Mouse (Mus musculus) spleen, adult 12 weeks (tissue): ENCODE measurements around the gene D630045J12Rik.

Experiments
- DNase-seq: peaks from one replicate; pipeline ENCODE4 v3.0.0; 2022; ENCODE audit warnings: low spot score

D630045J12Rik gene

GRCm38 (mm10) chr6:38131801-38132231 is 122.0 kb downstream of the D630045J12Rik start:
- no peak for DNase-seq

DNA sequence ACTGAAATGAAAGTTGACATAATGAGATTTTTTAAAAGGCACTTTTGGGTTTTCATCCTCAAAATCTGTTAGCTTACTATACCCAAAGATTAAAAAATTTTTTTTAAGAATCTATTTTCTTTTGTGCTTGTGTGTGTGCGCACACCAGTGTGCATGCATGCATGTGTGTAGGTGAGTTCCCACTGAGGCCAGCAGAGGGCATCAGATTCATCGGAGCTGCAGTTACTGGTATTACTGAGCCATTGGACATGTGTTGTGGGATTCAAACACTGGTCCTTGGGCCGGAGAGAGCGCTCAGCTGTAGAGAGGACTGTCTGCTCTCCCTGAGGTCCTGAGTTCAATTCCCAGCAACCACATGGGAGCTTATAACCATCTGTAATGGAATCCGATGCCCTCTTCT is 123.9 kb downstream of the D630045J12Rik start:
- DNase-seq, result no peak

- DNase-seq, result no peak
These were observed 125.7 kb downstream of the D630045J12Rik start for GRCm38 (mm10) chr6:38128115-38128514.

DNA sequence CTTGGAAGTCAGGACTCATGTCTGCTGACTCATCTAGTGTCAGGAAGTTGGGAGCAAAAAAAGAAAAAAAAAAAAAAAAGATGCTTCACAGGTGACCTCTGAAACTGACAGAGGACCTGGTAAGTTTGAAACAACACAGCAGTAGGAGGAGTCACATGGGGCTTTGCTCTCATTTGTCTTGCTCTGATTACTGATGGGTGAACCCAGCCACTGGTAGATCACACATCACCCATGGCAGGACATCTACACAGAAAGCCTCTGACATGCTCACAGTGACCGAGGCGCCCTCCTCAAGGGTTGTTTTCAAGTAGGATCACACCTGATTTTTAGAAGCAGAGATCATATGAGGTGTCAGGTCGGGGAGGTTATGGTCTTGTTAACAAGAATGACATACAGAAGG is 128.3 kb downstream of the D630045J12Rik start:
- no peak for DNase-seq

DNA sequence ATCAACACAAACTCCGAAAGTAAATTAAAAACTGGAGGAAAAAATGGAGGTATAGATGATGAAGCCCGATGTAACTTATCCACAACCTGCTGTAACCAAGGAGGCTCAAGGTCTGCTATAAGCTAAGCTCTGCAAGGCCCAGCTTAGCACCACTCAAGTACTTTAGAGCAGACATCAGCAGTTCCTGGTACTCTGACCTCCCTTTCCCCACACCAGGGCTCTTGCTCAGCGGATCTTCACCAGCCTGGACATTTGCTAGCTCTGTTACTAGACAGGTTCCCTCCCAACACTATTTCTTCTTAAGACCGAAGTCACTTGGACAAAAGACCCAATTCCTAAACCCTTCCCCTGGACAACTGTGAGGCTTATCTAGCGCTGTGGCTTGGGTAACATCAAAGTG is 128.9 kb downstream of the D630045J12Rik start:
- no peak for DNase-seq

- DNase-seq, result no peak
These were observed 129.5 kb downstream of the D630045J12Rik start, which contains the start of gene Atp6v0a4 for GRCm38 (mm10) chr6:38124207-38124835. TSS of gene Atp6v0a4 (minus strand) at chr6:38124586.

DNA sequence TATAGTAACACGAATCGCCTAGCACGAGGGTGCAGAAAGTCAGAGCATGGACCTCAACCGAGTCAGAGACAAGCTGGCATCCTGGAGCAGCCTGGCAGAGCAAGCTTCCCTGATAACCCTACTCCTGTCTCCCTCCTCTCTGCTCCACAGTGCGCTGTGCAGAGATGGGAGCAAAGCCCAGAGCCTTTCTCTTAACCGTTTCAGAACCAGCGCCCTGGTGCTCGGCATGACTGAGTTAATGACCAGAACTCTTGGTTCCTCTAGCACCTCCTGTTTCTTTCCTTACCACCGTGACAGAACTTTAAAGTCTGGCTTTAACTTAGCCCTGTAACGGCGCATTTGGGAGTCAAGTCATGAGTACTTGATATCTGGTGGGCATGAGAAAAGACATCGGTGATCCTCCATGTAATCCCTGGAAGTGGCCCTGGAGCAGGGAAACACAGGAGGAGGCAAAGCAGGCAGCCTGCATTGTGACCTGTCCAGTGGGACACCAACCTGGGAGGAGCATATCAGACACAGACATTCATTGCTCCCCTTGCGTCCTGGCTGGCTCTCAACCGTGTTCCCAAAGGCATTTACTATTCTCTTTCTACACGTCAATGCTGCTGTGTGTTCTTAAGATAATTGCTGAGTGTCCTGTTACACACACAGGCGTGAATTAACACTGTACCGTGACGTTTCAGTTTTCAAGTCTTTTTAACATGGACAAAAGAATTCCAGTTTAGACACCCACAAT is 130.2 kb downstream of the D630045J12Rik start:
- no peak for DNase-seq

- no peak for DNase-seq
These were observed 131.0 kb downstream of the D630045J12Rik start for GRCm38 (mm10) chr6:38122791-38123190.

- DNase-seq, result no peak
These were observed 132.0 kb downstream of the D630045J12Rik start for GRCm38 (mm10) chr6:38121843-38122242.

DNA sequence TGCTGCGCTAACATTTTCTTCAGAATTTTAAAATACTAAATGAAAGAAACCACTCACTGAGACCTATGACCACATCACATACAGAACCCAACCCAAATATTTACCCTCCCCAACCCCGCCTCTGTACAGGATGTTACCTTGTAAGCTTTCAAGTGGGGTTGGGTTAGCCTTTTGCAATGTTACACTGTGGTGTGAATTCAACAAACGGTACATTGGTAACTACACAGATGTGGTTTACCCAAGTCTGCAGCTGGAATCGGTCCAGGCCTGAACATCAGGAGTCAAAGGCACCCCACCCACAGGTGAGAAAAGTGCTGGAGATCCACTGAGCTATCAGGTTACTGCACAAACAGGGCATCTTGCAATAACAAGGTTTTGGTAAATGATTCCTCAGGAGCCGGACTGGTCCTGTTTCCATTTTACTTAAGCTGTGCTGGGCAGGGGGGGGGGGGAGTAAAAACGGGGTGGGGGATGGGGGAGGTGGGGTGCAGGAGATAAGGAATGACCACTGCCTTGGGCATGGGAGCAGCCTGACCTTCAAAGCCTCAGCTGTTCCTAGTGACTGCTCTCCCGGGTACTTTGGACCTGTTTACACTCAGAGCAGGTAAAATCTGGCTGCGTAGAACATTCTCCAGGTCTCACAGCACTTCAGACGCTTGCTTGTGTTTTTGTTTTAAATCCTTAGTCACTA is 133.0 kb downstream of the D630045J12Rik start:
- DNase-seq, result no peak

GRCm38 (mm10) chr6:38118341-38118740 is 135.5 kb downstream of the D630045J12Rik start:
- DNase-seq, result no peak

- no peak for DNase-seq
These were observed 137.6 kb downstream of the D630045J12Rik start for GRCm38 (mm10) chr6:38116107-38116770.

DNA sequence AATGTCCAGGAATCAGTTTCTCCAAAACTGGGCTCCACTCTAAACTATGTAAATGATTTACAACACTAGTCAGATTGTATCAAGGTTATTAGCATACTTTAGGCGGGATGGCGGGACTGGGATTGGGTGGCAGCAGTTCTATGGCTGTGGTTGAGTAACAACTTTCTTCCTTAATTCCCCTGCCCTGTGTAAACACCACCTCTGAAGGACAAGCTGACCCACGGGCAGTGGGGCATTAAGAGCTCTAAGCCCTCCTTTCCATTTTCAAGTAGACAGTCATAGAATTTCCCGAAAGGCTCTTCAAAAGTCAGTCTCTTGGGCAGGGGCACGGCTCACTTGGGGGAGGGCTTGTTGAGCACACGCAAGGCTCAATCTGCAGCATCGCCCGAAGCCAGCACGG is 142.9 kb downstream of the D630045J12Rik start:
- no peak for DNase-seq

DNA sequence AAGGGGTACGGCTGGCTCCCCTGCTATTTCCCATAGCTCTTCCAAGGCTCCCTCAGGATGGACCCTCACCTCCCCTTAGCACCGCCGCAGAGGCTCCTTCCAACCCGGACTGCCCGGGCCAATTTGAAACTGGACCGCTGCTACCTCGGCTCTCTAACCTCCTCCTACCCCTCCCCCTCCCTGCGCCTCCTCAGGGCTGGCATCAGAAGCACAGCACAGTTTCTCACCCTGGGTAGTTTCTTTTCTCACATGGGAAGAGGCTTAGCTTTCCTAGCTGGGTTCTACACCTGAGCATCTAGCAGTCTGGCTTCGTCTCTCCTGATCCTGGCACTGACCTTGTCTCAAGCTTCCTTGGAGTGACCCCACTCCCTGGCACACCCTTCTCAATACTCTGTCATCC is 143.9 kb downstream of the D630045J12Rik start:
- no peak for DNase-seq

GRCm38 (mm10) chr6:38109160-38109795 is 144.5 kb downstream of the D630045J12Rik start, which contains the start of gene Tmem213:
TSS of gene Tmem213 (plus strand) at chr6:38109255.
- no peak for DNase-seq

- DNase-seq, result no peak
These were observed 145.4 kb downstream of the D630045J12Rik start for GRCm38 (mm10) chr6:38108449-38108848.

DNA sequence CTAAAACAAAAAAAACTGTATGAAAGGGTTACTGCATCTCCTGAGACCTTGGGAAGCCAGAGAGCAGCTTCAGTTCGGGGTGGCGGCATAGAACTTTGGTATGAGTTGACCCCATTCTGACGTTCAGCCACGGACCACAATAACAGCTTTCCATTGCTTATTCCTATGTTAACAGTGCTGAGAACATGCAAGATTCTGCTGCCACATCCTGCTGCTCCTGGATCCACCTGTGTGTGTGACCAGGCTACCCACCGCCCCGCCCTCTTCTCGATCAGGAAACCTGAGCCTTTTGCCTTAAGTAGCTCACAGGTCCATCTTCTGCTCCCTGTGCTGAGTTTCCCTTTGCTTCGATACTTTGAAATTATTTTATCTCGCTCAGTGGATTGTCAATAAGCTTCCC is 147.9 kb downstream of the D630045J12Rik start:
- DNase-seq, result no peak

GRCm38 (mm10) chr6:38103775-38104174 is 150.0 kb downstream of the D630045J12Rik start:
- no peak for DNase-seq

- no peak for DNase-seq
These were observed 151.5 kb downstream of the D630045J12Rik start for GRCm38 (mm10) chr6:38102216-38102795.

DNA sequence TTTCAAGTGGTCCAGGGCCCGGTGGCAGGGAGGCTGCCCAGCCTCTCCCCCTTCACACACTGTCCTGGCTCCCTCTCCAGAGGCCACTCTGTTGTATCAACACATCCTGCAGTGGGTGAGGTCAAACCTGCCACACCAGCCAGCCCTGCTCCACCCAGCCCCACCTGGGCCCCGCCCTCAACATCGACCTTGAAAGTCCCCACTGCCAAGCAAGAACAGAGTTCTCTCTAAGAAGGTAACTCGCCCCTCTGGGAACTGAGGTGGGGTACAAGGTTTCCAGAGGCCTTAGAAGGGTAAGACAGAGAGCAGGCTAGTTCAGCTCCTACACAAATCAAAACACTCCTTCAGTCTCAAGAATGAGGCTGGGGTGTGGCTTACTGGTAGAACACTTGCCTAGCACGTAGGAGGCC is 156.8 kb downstream of the D630045J12Rik start:
- no peak for DNase-seq

DNA sequence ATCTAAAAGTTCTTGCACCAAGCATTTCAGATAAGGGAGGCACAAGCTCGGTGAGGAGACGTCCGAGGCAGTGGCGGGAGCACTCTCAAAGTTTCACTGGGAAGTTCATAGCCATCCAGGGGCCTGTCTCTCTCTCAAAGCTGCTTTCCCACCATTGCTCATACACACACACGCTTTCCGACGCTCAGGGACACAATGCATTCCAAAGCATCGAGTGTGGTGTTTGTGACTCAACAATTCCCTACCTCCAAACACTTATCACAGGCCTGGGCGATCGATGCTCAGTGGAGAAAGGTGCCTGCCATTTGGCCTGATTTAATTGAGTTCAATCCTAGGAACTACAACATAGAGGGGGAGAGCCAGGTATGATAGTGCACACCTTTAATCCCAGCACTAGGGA is 159.1 kb downstream of the D630045J12Rik start:
- no peak for DNase-seq
